Mouse (Mus musculus) lung, embryonic 14.5 days (tissue): ENCODE measurements at regions not wholly inside any gene's neighbourhood (a gene's known extent, or its start where the extent isn't known, plus 50 kb on each side); places are given as distances from the start of the nearest gene placed in this dataset.

Source experiments
- ATAC-seq: fragments of 200-750 bp; cut with Nextera tagmentation; 2 replicates; pipeline ENCODE4 v1.8.0; 2017; ENCODE audit warnings: mild to moderate bottlenecking, moderate TSS enrichment, moderate library complexity; ENCODE audit not compliant: insufficient read depth
- DNase-seq: peaks from one replicate; pipeline ENCODE4 v3.0.0-alpha.2; 2015
- H3K27ac ChIP-seq: fragments of 300-500 bp; sonication (generic); 2 replicates; pipeline ENCODE4 v1.5.1; 2014; ENCODE audit warnings: low read depth, mild to moderate bottlenecking, moderate library complexity
- H3K27me3 ChIP-seq: fragments of 300-500 bp; sonication (generic); 2 replicates; pipeline ENCODE4 v1.6.1; 2014; ENCODE audit warnings: low read length, control low read depth; ENCODE audit not compliant: insufficient read depth
- H3K36me3 ChIP-seq: fragments of 300-500 bp; sonication (generic); 2 replicates; pipeline ENCODE4 v1.6.1; 2014; ENCODE audit warnings: control low read depth; ENCODE audit not compliant: insufficient read depth
- H3K4me1 ChIP-seq: fragments of 300-500 bp; sonication (generic); 2 replicates; pipeline ENCODE4 v1.6.1; 2014; ENCODE audit warnings: antibody characterized with exemption, control low read depth; ENCODE audit not compliant: insufficient read depth
- H3K4me2 ChIP-seq: fragments of 300-500 bp; sonication (generic); 2 replicates; pipeline ENCODE4 v1.6.1; 2014; ENCODE audit warnings: mild to moderate bottlenecking
- H3K4me3 ChIP-seq: fragments of 300-500 bp; sonication (generic); 2 replicates; pipeline ENCODE4 v1.5.1; 2014; ENCODE audit warnings: low read depth, low read length
- H3K9ac ChIP-seq: fragments of 300-500 bp; sonication (generic); 2 replicates; pipeline ENCODE4 v1.6.1; 2014
- H3K9me3 ChIP-seq: fragments of 300-500 bp; sonication (generic); 2 replicates; pipeline ENCODE4 v1.6.1; 2016; ENCODE audit warnings: low read depth, low read length, control low read depth
- CTCF ChIP-seq: IDR thresholded peaks from 2 replicates; pipeline ENCODE4 v1.5.1; 2016; ENCODE audit warnings: antibody characterized with exemption, low read depth
- WGBS: fragments of 180-500 bp; shearing (Covaris S2); extraction: QIAGEN DNeasy Blood & Tissue Kit; methylation state at CpG from one replicate; pipeline ENCODE4 v1.1.7; 2014; 5-methylcytosine and 5-hydroxymethylcytosine counted together

- TF ChIP-seq CTCF, result no peak
- DNase-seq, result no peak
- Histone ChIP-seq H3K9ac (no peak overlapping the region), H3K4me2 (no peak overlapping the region), H3K9me3 (no peaks in the 10 kb centered on the region), H3K4me1 (no peaks in the 10 kb centered on the region), H3K27ac (no peak overlapping the region), H3K4me3 (no peak overlapping the region), H3K27me3 (no peaks in the 10 kb centered on the region), H3K36me3 (no peaks in the 10 kb centered on the region)
- 71% methylated on average over 7 of the region's 7 CpGs for WGBS
- no peak for ATAC-seq
Observed at GRCm38 (mm10) chr15:10792156-10792555, 77.7 kb upstream of the Rai14 start.

- no peaks in the 10 kb centered on the region for H3K9me3 ChIP-seq
- H3K4me1 ChIP-seq, result no peaks in the 10 kb centered on the region
- no peak overlapping the region for H3K4me3 ChIP-seq
- no peak overlapping the region for H3K4me2 ChIP-seq
- DNase-seq, result no peak
- ATAC-seq, result no peak
- TF ChIP-seq CTCF, result no peak
- WGBS, result 91% methylated on average over 7 of the region's 7 CpGs
- H3K27ac ChIP-seq, result no peak overlapping the region
- H3K36me3 ChIP-seq, result no peaks in the 10 kb centered on the region
- H3K27me3 ChIP-seq, result no peaks in the 10 kb centered on the region
- no peak overlapping the region for H3K9ac ChIP-seq
Observed at GRCm38 (mm10) chr15:10795126-10795792, 80.8 kb upstream of the Rai14 start.

GRCm38 (mm10) chr15:10799656-10800055 is 85.2 kb upstream of the Rai14 start:
- Histone ChIP-seq H3K9ac (no peak overlapping the region), H3K4me1 (no peaks in the 10 kb centered on the region), H3K9me3 (no peaks in the 10 kb centered on the region), H3K4me2 (no peak overlapping the region), H3K27me3 (no peaks in the 10 kb centered on the region), H3K27ac (no peak overlapping the region), H3K36me3 (no peaks in the 10 kb centered on the region), H3K4me3 (no peak overlapping the region)
- ATAC-seq (no peak), DNase-seq (no peak)
- no peak for TF ChIP-seq CTCF

- Histone ChIP-seq H3K27me3 (no peaks in the 10 kb centered on the region), H3K9me3 (no peaks in the 10 kb centered on the region), H3K27ac (no peak overlapping the region), H3K4me2 (no peak overlapping the region), H3K9ac (no peak overlapping the region), H3K36me3 (no peaks in the 10 kb centered on the region), H3K4me1 (no peaks in the 10 kb centered on the region), H3K4me3 (no peak overlapping the region)
- no peak for DNase-seq
- 74% methylated on average over 2 of the region's 2 CpGs for WGBS
- ATAC-seq, result no peak
- no peak for TF ChIP-seq CTCF
Observed at GRCm38 (mm10) chr15:10814195-10814594, 99.8 kb upstream of the Rai14 start.

GRCm38 (mm10) chr15:10814709-10815108 is 100.3 kb upstream of the Rai14 start:
- Histone ChIP-seq H3K4me3 (no peak overlapping the region), H3K4me2 (no peak overlapping the region), H3K9me3 (no peaks in the 10 kb centered on the region), H3K9ac (no peak overlapping the region), H3K4me1 (no peaks in the 10 kb centered on the region), H3K36me3 (no peaks in the 10 kb centered on the region), H3K27me3 (no peaks in the 10 kb centered on the region), H3K27ac (no peak overlapping the region)
- no peak for ATAC-seq
- TF ChIP-seq CTCF, result no peak
- no peak for DNase-seq
- 54% methylated on average over 7 of the region's 7 CpGs for WGBS

- TF ChIP-seq CTCF, result no peak
- ATAC-seq (no peak), DNase-seq (no peak)
- no peaks in the 10 kb centered on the region for H3K9me3 ChIP-seq
- H3K27ac ChIP-seq, result no peak overlapping the region
- H3K9ac ChIP-seq, result no peak overlapping the region
- no peak overlapping the region for H3K4me3 ChIP-seq
- no peaks in the 10 kb centered on the region for H3K27me3 ChIP-seq
- no peak overlapping the region for H3K4me2 ChIP-seq
- H3K36me3 ChIP-seq, result no peaks in the 10 kb centered on the region
- no peaks in the 10 kb centered on the region for H3K4me1 ChIP-seq
- WGBS, result 68% methylated on average over 3 of the region's 3 CpGs
Observed at GRCm38 (mm10) chr15:10816213-10816621, 101.8 kb upstream of the Rai14 start.

GRCm38 (mm10) chr15:10818216-10818615 is 103.8 kb upstream of the Rai14 start:
- DNase-seq (peak; percentile 86), ATAC-seq (peak; percentile 95)
- H3K4me3 ChIP-seq, result no peak overlapping the region
- no peaks in the 10 kb centered on the region for H3K4me1 ChIP-seq
- H3K9ac ChIP-seq, result no peak overlapping the region
- no peak overlapping the region for H3K4me2 ChIP-seq
- peak overlapping the region; percentile 3; the same call in 1 of the 2 replicates for H3K27ac ChIP-seq
- WGBS, result 19% methylated on average over 6 of the region's 6 CpGs
- H3K27me3 ChIP-seq, result no peaks in the 10 kb centered on the region
- no peaks in the 10 kb centered on the region for H3K9me3 ChIP-seq
- H3K36me3 ChIP-seq, result no peaks in the 10 kb centered on the region
- TF ChIP-seq CTCF, result peak; percentile 39
